Comparison of ENCODE assay signal across 8 mouse cellular contexts in genomic region chr13:101766605-101767012, GRCm38 (mm10). TPM values are rescaled to one million over a fixed set of nuclear protein-coding genes. Genes with fewer than 3 reads are reported as not detected.
DNase-seq lines count a peak whose midpoint lies in the region; ATAC-seq and TF ChIP-seq lines count a peak whose summit lies in the region.

No protein-coding gene starts in this region.

- dilution Hi-C loops in CH12.LX (cut with MboI; ENCODE audit: extremely low pct_ligation_motif_present, extremely low pct_unique_long_range_greater_than_20kb, low sequenced_read_pairs) = no loop called here

- H3K27ac ChIP-seq in heart, embryonic 11.5 days (ENCODE audit: low read depth, low read length) = no peak overlapping the region
- no peak overlapping the region for H3K27ac ChIP-seq in CH12.LX (ENCODE audit: insufficient read depth, low read depth)
- peak overlapping the region; percentile 96 for H3K27ac ChIP-seq in forebrain, embryonic 16.5 days (ENCODE audit: low read length)
- peak overlapping the region; percentile 92 for H3K27ac ChIP-seq in liver, embryonic 15.5 days (replicated peaks)

- in situ Hi-C loops in CH12.LX (cut with MboI; ENCODE audit: low pct_ligation_motif_present, low pct_unique_long_range_greater_than_20kb, low sequenced_read_pairs) = no loop called here

- peak overlapping the region; percentile 89 for H3K4me3 ChIP-seq in heart, embryonic 11.5 days (ENCODE audit: low read depth, low read length)
- H3K4me3 ChIP-seq in CH12.LX (replicated peaks in 1 of 3; ENCODE audit: low read depth in 2 of 3, low read length in 2 of 3, poor library complexity in 1 of 3) = peak overlapping the region; percentile 71 to 98 (median 96)
- H3K4me3 ChIP-seq in forebrain, embryonic 16.5 days (replicated peaks; ENCODE audit: low read length) = peak overlapping the region; percentile 98
- H3K4me3 ChIP-seq in liver, embryonic 15.5 days (replicated peaks) = peak overlapping the region; percentile 95

- H3K27me3 ChIP-seq in heart, embryonic 11.5 days (ENCODE audit: control insufficient read depth, insufficient read depth, low read length) = no peaks in the 10 kb centered on the region
- no peaks in the 10 kb centered on the region for H3K27me3 ChIP-seq in CH12.LX (replicated peaks)
- no peaks in the 10 kb centered on the region for H3K27me3 ChIP-seq in forebrain, embryonic 16.5 days (replicated peaks; ENCODE audit: control insufficient read depth, insufficient read depth, low read length)
- H3K27me3 ChIP-seq in liver, embryonic 15.5 days = no peaks in the 10 kb centered on the region

- no peak for TF ChIP-seq RAD21 in CH12.LX (IDR thresholded peaks at IDR 0.05; ENCODE audit: low read depth, low read length)

- H3K4me1 ChIP-seq in heart, embryonic 11.5 days (ENCODE audit: control insufficient read depth, insufficient read depth, low read length) = peaks cover 33% of the 10 kb centered on the region
- H3K4me1 ChIP-seq in CH12.LX (ENCODE audit: control insufficient read depth in 1 of 2, insufficient read depth in 2 of 2) = peaks cover 15 to 47% of the 10 kb centered on the region in 2 experiments
- H3K4me1 ChIP-seq in forebrain, embryonic 16.5 days (replicated peaks; ENCODE audit: control insufficient read depth, insufficient read depth, low read length) = peaks cover 26% of the 10 kb centered on the region
- H3K4me1 ChIP-seq in liver, embryonic 15.5 days (replicated peaks) = peaks cover 87% of the 10 kb centered on the region

- no peak for TF ChIP-seq CTCF in CH12.LX (conservative IDR thresholded peaks at IDR 0.05 in 1 of 2, IDR thresholded peaks at IDR 0.05 in 1 of 2; ENCODE audit: low read depth in 2 of 2, low read length in 2 of 2)

- peak; percentile 42 for TF ChIP-seq EP300 in CH12.LX (IDR thresholded peaks at IDR 0.05; ENCODE audit: low read length)

- peak overlapping the region; percentile 84 for H3K4me2 ChIP-seq in heart, embryonic 11.5 days
- peak overlapping the region; percentile 81 for H3K4me2 ChIP-seq in CH12.LX (ENCODE audit: insufficient read depth, low read depth, poor library complexity, severe bottlenecking)
- H3K4me2 ChIP-seq in forebrain, embryonic 16.5 days (ENCODE audit: low read length) = peak overlapping the region; percentile 65
- H3K4me2 ChIP-seq in liver, embryonic 15.5 days = peak overlapping the region; percentile 99

- H3K79me2 ChIP-seq in CH12.LX (replicated peaks; ENCODE audit: control insufficient read depth, extremely low read depth, insufficient read depth, poor library complexity, severe bottlenecking) = peaks cover 30% of the 10 kb centered on the region

- ATAC-seq in heart, embryonic 11.5 days (replicated peaks; ENCODE audit: insufficient number of reproducible peaks, low FRiP score, low TSS enrichment) = no peak
- ATAC-seq in forebrain, embryonic 16.5 days = no peak
- ATAC-seq in liver, embryonic 15.5 days (ENCODE audit: insufficient read depth) = no peak
- ATAC-seq in megakaryocyte progenitor cell, adult 5-6 weeks (replicated peaks; ENCODE audit: poor library complexity) = no peak

- no peak for DNase-seq in heart, adult 11 months
- DNase-seq in CH12.LX (ENCODE audit: extremely low read depth) = no peak
- DNase-seq in right cerebral cortex, postnatal 10 days (ENCODE audit: low spot score in 2 of 2) = no peak
- DNase-seq in yolk sac, embryonic 10.5 days (ENCODE audit: low spot score) = no peak

- peak overlapping the region; percentile 94 for H3K9ac ChIP-seq in heart, embryonic 11.5 days (ENCODE audit: low read depth, low read length)
- H3K9ac ChIP-seq in CH12.LX (ENCODE audit: insufficient read depth, low read depth) = peak overlapping the region; percentile 49
- peak overlapping the region; percentile 95 for H3K9ac ChIP-seq in forebrain, embryonic 16.5 days (replicated peaks; ENCODE audit: low read depth, low read length)
- peak overlapping the region; percentile 95 for H3K9ac ChIP-seq in liver, embryonic 15.5 days

- no peaks in the 10 kb centered on the region for H3K9me3 ChIP-seq in heart, embryonic 11.5 days (replicated peaks; ENCODE audit: control insufficient read depth, low read length)
- H3K9me3 ChIP-seq in CH12.LX (replicated peaks; ENCODE audit: low read length) = no peaks in the 10 kb centered on the region
- no peaks in the 10 kb centered on the region for H3K9me3 ChIP-seq in forebrain, embryonic 16.5 days (ENCODE audit: control insufficient read depth, low read length)
- no peaks in the 10 kb centered on the region for H3K9me3 ChIP-seq in liver, embryonic 15.5 days (replicated peaks)

- 1% methylated on average over 5 of the region's 5 CpGs for WGBS in heart, embryonic 11.5 days (ENCODE audit: insufficient replicate concordance)
- 2% methylated on average over 5 of the region's 5 CpGs for WGBS in forebrain, embryonic 16.5 days
- 0% methylated on average over 5 of the region's 5 CpGs for WGBS in liver, embryonic 15.5 days (ENCODE audit: insufficient replicate concordance)

- TF ChIP-seq POLR2A in CH12.LX (IDR thresholded peaks at IDR 0.05; ENCODE audit: low read depth, low read length) = no peak

- H3K36me3 ChIP-seq in heart, embryonic 11.5 days (ENCODE audit: control insufficient read depth, insufficient read depth, low read length) = no peaks in the 10 kb centered on the region
- H3K36me3 ChIP-seq in CH12.LX (replicated peaks in 1 of 2; ENCODE audit: control insufficient read depth in 1 of 2, insufficient read depth in 1 of 2, low read length in 1 of 2) = peaks cover 0 to 16% of the 10 kb centered on the region in 2 experiments
- no peaks in the 10 kb centered on the region for H3K36me3 ChIP-seq in forebrain, embryonic 16.5 days (ENCODE audit: control insufficient read depth, insufficient read depth)
- no peaks in the 10 kb centered on the region for H3K36me3 ChIP-seq in liver, embryonic 15.5 days (replicated peaks)

TF ChIP-seq in CH12.LX, 34 proteins besides CTCF, POLR2A, EP300 and RAD21:
- no peak for TF ChIP-seq NRF1 (IDR thresholded peaks at IDR 0.05; ENCODE audit: low read depth, low read length)
- TF ChIP-seq MYC (IDR thresholded peaks at IDR 0.05; ENCODE audit: low read depth, low read length) = 0 out of 2 replicates have a peak, but pooled peaks have one; percentile 56
- TF ChIP-seq CHD2 (IDR thresholded peaks at IDR 0.05; ENCODE audit: low read length) = no peak
- TF ChIP-seq SIN3A (IDR thresholded peaks at IDR 0.05; ENCODE audit: low read length) = peak; percentile 55
- TF ChIP-seq ELF1 (IDR thresholded peaks at IDR 0.05; ENCODE audit: low read depth, low read length) = peak; percentile 68

RNA-seq across cellular contexts. Expression of gene Pik3r1, which starts 1.4 kb away (rescaled TPM):
- polyA plus RNA-seq in heart, embryonic 11.5 days (2014; fragmentation: Nextera tagmentation; extraction: Ambion mirVana) = 11.5 and 16.6 TPM in 2 replicates
- 17.0 and 17.5 TPM in 2 replicates for total RNA-seq in CH12.LX (2012; rRNA removed)
- total RNA-seq in CH12.LX (2014; rRNA removed) = 20.2 and 21.0 TPM in 2 replicates
- polyA plus RNA-seq in CH12.LX (2012; ENCODE audit: insufficient read length, low read depth) = 19.3 and 20.9 TPM in 2 replicates
- polyA plus RNA-seq in forebrain, embryonic 16.5 days (2015; fragmentation: Nextera tagmentation; extraction: Ambion mirVana) = 36.4 and 42.7 TPM in 2 replicates
- polyA plus RNA-seq in liver, embryonic 15.5 days (2015; fragmentation: Nextera tagmentation; extraction: Ambion mirVana) = 20.3 and 22.6 TPM in 2 replicates
- total RNA-seq in megakaryocyte progenitor cell, adult 5-6 weeks (2015) = 88.5 and 90.8 TPM in 2 replicates
- 84.9 and 106 TPM in 2 replicates for total RNA-seq in megakaryocyte progenitor cell, adult 5-6 weeks (2017)

Comparison
In these comparisons a context has a peak if more than half of its experiments do, and no peak if none do; other contexts are left out.
1. H3K27ac ChIP-seq: peak in forebrain, embryonic 16.5 days (single experiment) and liver, embryonic 15.5 days (single experiment); none in heart, embryonic 11.5 days (single experiment) and CH12.LX (single experiment).
2. Peak in every context shown above with its lines, with median percentiles within 50 percentile points of each other: H3K4me2 ChIP-seq, H3K4me3 ChIP-seq and H3K9ac ChIP-seq.